Mouse (Mus musculus) cortical plate, adult 2 months (tissue): ENCODE measurements around the gene Dock2.
"Not testable (repeated sequence)": the region's sequence is repeated elsewhere in the genome, so short reads cannot be mapped to it uniquely, and the experiment has no call there.

Source experiments
- CTCF ChIP-seq: fragments of 200-500 bp; IDR thresholded peaks from 2 replicates; pipeline ENCODE4 v1.5.1; 2011; ENCODE audit warnings: mild to moderate bottlenecking, control low read depth, low read length; ENCODE audit not compliant: insufficient read depth; ENCODE audit errors: extremely low read depth
- POLR2A ChIP-seq: fragments of 200-500 bp; IDR thresholded peaks from 2 replicates; pipeline ENCODE4 v1.6.1; 2011; ENCODE audit warnings: mild to moderate bottlenecking, low read length, control low read depth; ENCODE audit not compliant: insufficient read depth; ENCODE audit errors: extremely low read depth

DNA sequence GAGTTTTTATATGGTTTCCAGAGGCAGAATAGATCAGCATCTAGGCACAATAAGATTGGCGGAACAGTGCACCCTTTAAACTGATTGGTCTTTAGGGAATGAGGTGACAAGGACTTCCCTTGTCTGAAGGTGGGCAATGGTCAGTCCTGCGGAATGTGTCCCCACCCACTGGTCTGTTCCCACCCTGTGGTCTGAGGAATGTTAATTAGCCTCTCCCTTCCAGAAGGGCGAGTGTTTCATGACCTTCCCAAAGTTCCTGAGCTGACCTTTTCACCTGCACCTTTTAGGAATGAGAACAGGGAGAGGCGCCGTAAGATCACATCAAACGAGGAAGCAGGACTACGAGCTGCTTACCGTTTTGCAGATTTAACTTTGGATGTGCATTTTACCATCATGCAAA lies 14.4 kb upstream of the Dock2 start:
- not testable (repeated sequence) for TF ChIP-seq CTCF, POLR2A
